Mouse (Mus musculus) B cell, adult 2 months (primary cell): Measurements from ENCODE around the gene Msi1.
A peak's percentile ranks its signal among the peaks of the same experiment; 100 is the strongest.

Experiments
- DNase-seq, 2 experiments: peaks; one replicate each; pipeline ENCODE4 v3.0.0; 2022

The Msi1 gene

GRCm38 (mm10) chr5:115434280-115434852 lies 5.0 kb downstream of the Msi1 start:
- DNase-seq: no peak

DNA sequence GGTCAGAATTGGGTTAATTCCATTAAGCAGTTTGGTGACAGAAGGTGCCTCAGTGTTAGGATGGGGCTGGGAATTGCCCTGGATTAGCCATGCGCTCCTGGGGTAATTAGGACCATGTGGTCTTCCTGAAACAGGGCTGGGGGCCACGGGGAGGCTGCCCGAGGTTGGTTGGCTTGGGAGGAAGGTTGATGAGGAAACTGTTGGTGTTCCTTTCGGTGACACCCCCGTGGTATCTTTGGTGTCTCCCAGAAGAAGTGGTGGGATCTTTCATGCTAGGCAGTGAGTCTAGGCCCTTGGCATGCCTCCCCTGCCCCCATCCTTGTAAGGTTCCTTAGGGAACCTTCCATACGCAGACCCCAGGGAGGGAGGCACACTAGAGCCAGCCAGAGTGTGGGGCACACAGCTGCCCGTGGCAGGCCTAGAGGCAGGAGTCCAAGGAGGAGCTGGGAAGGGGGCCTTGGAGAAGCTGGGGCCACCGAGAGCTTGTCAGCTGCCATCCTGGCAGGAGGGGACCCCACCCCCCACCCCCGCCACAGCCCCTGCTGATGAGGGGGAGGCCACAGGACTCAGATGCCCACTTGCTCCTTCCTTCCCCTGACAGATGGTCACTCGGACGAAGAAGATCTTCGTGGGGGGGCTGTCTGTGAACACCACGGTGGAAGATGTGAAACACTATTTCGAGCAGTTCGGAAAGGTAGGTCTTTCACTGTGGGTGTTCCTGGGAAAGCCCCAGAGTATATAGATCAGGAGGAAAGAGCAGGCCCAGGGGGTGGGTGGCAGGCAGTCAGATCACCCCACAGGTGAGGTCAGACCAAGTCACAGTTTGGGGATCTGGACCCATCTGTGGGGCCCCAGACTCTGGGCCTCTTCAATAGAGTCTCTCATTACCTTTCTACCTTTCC lies 5.7 kb downstream of the Msi1 start:
- DNase-seq: no peak

DNA sequence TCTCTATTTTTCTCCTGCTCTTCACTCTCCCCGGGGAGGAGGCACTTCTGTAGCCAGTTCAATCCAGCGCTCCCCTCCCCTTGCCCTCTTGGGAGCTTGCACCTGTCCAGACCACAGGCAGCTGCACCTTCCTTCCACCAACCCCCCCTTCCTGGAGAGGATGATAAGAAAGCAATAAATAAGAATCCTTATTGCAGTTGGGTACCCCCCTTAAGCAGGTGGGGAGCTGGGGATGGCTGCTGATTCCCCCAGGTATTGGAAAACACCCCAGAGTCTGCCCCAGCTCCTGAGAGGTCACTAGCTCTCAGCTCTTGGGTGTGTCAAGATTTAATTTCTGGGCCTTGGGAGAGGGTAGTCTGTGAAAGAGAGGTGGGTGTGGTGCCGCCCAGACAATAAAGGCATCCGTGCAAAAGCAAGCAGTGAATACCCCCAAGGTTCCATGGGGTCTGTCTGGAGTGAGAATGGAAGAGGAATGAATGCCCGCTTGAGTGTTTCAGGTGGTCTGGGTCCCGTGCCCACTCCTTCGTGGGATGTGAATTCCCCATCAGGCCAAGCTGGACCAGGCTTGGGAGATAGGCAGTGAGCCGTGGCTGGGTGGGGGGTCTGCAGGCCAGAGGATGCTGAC lies 6.5 kb downstream of the Msi1 start:
- peak in 1 of 2 experiments; percentile 4 for DNase-seq

- DNase-seq: peak; percentile 19 to 20
Measured at GRCm38 (mm10) chr5:115436421-115437124, 7.2 kb downstream of the Msi1 start.

- DNase-seq: no peak
Measured at GRCm38 (mm10) chr5:115437242-115437944, 8.0 kb downstream of the Msi1 start.

DNA sequence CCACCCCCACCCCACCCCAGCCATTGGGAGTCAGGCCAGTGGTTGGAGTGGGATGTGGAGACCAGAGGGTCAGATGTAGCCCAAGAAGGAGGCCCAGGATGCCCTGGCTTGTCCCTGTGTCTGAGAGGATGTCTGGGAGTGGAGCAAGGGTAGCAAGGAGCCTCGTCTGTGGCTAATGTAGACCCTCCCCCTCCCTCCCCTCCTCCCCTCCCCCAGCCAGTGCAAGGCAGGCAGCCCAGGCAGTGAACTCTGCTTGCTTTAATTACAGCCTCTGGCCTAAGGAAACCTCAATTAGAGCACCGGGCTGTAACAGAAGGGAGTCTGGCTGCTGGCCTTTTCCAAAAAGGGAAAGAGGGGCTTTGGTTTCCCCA lies 8.5 kb downstream of the Msi1 start:
- no peak for DNase-seq

DNA sequence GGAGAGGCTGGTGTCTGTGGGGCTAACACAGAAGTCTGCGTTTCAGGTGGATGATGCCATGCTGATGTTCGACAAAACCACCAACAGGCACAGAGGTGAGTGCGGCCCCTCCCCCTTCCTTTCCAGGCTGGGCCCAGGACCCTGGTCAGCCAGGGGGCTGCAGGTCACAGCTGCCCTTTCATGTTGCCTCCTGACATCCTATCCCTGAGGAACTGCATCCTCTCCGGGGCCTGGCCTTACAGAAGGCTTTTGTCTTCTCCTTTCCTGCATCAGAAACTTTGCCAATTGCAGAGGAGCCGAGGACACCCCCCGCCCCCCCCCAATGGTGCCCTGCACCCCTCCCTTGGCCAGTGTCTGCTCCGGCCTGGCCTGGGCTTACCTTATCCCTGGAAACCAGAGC lies 9.3 kb downstream of the Msi1 start:
- DNase-seq: no peak

DNA sequence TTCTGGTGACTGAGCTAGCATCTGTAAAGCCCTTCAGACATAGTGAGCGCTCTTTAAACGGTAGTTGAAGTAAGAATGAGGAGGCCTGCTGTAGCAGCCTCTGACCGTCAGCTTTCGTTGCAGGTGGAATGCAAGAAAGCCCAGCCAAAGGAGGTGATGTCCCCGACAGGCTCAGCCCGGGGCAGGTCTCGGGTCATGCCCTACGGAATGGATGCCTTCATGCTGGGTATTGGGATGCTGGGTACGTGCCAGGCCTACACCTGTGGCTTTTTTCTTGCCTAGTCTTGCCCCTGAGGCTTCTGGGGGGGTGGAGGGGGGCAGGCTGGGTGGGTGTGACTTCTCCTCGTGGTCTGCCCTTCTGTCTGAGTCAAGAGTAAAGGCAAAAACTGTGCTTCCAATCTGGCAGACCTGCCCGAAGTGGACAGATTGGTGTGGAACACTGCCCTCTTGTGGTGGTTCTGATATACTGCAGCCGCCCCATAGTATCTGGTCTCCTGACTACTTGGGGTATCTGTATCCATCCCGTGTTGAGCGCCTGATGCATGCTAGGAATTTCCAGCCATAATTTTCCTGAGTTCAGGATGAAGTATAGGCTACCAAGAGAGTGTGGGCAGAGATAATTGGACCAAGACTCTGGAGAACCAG lies 11.9 kb downstream of the Msi1 start:
- peak; percentile 80 for DNase-seq

DNA sequence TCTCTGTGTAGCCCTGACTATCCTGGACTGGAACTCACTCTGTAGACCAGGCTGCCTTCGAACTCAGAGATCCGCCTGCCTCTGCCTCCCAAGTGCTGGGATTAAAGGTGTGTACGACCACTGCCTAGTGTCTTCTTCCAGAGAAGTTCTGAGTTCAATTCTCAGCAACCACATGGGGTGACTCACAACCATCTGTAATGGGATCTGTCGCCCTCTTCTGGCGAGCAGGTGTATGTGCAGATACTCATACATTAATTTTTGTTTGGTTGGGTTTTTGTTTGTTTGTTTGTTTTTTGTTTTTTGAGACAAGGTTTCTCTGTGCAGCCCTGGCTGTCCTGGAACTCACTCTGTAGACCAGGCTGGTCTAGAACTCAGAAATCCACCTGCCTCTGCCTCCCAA lies 13.3 kb downstream of the Msi1 start:
- peak; percentile 53 to 54 for DNase-seq

DNA sequence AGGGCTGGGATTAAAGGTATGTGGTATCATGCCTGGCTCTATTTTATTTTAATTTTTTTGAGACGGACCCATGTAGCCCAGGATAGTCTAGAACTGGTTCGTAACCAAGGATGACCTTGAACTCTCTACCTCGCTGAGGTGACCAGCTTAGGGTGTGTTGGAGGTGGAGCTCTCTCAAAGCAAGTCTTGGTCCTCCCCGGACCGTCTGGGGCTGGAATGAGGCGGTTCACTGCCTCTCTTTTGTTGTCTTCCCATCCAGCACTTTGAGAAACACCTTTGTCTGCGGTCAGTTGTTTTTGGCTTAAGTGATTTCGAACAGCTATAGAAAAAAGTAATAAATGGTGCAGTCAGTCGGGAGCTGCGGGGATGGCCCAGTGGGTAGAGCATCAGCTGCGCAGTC lies 14.7 kb downstream of the Msi1 start:
- no peak for DNase-seq

- no peak for DNase-seq
Measured at GRCm38 (mm10) chr5:115447108-115447507, 17.7 kb downstream of the Msi1 start.

DNA sequence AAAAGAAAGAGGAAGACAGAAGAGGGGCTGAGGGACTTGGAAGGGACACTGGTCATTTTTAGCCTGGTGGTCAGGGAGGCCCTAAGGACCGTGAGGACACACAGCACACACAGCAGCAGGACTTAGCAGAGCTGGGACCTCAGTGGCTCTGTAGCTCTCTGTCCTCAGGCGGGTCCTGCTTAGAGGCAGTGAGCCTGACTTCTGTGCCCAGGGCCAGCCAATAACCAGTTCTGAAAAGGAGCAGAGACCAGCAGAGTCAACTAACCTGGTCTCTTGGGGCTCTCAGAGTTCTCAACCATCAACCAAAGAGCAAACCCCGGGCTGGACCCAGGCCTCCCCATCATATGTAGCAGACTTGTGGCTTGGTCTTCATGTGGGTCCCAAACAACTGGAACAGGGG lies 19.8 kb downstream of the Msi1 start:
- DNase-seq: no peak

DNA sequence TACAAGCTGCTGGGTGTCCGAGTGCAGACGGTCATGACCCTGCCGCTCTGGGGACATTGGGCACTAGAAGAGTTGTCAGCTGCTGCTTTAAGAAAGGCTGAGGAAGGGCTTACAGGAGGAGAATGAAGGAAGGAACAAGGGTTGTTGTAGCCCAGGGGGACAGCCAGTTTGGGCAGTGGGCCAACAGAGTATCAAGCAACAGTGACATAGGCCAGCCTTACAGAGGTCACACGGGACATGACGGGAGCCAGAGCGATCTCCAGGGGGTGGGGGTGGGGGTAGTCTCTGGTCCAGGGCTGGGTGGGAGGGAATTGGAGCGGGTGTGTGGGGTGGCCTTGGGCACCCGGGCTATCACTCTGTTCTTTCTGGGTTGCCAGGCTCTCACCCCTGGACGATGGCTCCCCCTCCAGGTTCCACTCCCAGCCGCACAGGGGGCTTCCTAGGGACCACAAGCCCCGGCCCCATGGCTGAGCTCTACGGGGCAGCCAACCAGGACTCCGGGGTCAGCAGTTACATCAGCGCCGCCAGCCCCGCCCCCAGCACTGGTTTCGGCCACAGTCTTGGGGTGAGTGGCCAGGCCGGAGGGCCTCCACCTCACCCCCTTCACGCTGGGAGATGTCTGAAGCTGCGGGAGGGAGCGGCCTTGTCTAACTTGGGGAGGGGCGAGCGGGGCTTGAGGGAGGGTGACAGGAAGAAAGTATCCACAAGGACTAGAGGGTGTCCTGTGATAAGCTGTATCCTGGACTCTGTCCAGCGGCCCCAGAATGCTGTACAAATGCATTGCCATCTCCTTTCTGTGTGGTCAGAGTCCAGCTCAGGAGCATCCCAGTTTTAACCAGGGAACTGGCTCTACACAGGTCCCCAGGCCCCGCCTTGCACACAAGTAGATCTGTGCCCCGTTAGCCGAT lies 21.3 kb downstream of the Msi1 start:
- no peak for DNase-seq

DNA sequence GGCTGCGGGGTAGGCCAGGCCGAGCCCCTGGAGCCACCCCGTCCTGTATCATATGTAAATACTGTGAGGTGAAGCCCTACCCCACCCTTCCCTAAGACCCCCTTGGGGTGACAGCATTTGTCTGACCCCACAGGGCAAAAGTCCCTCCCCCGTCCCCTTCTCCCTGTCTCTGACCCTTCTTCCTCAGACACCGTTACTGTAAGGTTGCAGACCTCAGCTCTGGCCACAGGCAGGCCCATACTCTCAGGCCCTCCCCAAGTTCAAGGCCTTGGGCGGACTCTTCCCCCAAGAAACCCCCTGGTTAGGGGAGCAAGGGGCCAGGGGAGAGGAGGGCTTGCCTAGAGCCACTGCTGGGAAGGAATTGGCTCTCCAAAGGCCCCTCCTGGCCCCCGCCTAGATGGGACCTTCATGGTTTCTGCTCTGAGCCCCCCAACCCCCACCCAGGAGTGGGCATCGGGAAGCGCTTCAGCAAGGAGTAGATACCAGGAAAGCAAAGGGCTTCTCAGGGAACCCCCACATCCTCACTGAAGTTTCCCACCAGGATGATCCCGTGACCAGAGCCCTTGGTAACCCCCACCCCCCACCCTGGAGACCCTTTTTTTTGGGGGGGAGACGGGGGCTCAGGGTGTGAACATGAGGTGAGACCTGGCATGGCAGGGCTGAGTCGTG lies 25.2 kb downstream of the Msi1 start:
- DNase-seq: no peak

GRCm38 (mm10) chr5:115455838-115456237 lies 26.4 kb downstream of the Msi1 start:
- DNase-seq: no peak

DNA sequence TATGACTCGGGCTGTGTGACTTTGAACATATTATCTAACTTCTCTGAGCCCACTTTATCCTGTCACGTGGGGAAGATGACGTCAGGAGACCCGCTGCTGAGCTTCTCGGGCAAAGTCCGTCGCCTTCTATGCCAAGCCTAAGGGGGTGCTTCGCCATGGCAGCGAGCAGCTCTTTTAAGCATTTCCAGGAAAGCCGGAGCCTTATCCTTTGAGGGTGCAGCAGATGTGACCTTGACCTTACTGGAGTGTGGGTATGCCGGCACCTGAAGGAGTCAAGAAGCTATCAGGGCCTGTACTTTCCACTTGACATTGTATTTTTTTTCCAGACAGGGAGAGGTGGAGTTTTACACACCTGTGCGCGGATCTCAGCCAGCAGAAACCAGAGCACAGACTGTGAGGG lies 29.5 kb downstream of the Msi1 start:
- DNase-seq: no peak

DNA sequence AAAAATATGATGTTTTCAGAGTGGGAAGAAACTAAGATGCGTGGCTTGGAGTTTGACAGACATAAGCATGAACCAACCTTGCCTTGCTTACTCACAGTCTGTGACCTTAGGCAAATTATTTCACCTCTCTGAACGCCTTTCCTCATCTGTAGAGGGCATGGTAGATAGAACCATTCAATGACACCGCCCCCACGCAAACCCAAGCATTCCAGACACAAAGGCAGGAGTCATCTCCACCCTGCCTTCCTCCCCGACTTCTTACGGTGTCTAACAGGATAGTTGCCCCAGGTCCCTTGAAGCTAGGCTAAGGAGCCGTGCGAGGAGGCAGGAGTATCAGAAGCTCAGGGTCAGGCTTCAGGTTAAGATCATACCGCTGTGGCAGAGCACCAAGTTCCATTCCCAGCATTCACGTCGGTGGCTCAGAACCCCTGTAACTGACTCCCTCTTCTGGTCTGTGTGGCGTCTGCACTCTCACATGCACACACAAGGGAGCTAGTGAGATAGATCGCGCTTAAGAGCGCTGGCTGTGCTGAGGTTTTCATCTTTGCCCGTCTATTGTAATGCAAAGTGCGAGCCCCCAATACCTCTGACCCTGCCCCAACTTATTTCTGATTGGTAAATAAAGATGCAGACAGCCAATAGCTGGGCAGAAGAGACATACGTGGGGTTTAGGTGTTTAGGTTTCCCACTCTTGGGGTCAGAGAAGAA lies 35.2 kb downstream of the Msi1 start:
- no peak for DNase-seq

DNA sequence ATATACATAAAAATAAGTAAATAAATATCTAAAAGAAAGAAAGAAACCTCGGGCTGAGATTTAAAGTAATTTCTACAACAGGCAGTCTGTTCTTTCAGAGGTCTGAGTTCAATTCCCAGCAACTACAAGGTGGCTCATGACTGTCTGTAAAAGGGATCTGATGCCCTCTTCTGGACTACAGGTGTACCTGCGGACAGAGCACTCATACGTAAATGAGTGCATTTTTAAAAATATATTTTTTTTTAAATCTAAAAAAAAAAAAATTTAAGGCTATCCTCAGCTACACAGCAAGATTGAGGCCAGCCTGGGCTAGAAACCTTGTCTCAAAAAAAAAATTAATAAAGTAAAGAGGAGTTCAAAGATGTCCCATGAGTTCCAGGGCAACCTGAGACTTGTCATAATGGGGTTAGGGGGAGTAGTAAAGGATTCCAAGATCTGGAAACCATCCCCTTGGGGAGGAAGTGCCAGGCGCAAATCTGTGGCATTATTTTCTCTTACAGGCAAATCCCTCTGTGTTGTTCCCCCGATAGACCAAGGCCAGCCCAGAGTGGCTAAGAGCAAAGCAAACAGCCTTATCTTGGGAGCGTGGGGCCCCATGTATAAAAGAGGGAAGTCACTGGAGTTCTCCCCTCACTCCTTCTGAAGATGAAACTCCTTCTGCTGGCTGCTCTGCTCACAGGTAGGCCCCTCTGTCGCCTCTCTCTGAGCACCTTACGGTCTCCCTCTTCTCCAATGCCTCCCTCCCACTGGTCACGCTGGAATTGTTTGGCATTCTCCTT lies 36.4 kb downstream of the Msi1 start, which contains the start of gene Pla2g1b:
Pla2g1b (plus strand) TSS at position 621 of the 779 bp plus-strand sequence.
- no peak for DNase-seq

DNA sequence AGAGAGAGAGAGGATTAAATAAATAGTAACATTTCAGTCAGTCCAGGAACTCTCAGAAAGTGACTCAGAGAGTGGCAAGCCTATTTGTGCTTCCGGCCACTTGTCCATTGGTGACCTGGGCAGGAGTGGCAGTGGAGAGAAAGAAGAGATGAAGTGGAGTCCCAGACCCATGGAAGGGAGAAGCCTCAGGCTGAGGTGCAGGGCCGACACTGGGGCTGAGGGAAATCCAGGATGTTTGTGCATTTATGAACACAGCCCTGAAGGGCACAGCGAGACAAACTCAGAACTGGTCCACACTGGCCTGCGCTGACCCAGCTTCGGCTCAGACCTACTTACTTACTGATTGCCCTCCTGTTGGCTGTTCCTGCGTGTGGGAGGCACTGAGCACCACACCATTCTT lies 40.4 kb downstream of the Msi1 start:
- no peak for DNase-seq
